Mouse (Mus musculus) adrenal gland (tissue): ENCODE data around the gene Spcs1.

Experiments used
- intact Hi-C: fragments of 180-260 bp; cut with DNase I; formaldehyde crosslinking; loops from one replicate; pipeline ENCODE4 v1.15.1; 2025
- long read RNA-seq, 2 experiments: library from polyadenylated mRNA; unstranded; transcript quantifications; one replicate each; pipeline ENCODE4 v2.0.0; 2020; ENCODE audit warnings: borderline replicate concordance in 1 of 2; ENCODE audit not compliant: insufficient replicate concordance in 1 of 2

Spcs1 gene
- long read RNA-seq, experiment 1, transcript Spcs1-204 (4 exons, 949 nt) = major isoform, 220 of 228 reads
- long read RNA-seq, experiment 1, partial matches to known transcripts = 1 of 228 reads
- long read RNA-seq, experiment 1, other reads (novel, unspliced or antisense) = 3 of 228 reads
- long read RNA-seq, experiment 2, transcript Spcs1-204 (4 exons, 949 nt) = major isoform, 251 of 270 reads
- long read RNA-seq, experiment 2, transcript Spcs1-207 (4 exons, 1,008 nt) = minor isoform, 7 of 270 reads
- long read RNA-seq, experiment 2, transcript Spcs1-202 (2 exons, 1,241 nt) = minor isoform, 5 of 270 reads
- long read RNA-seq, experiment 2, partial matches to known transcripts = 2 of 270 reads
- long read RNA-seq, experiment 2, other reads (novel, unspliced or antisense) = 3 of 270 reads

- intact Hi-C loops = no loop called here
Measured at GRCm38 (mm10) chr14:31001307-31002205, at the start of gene Spcs1, which contains the start of gene Glt8d1. Gene Spcs1 (minus strand): TSS chr14:31001672. Gene Glt8d1 (plus strand): TSS chr14:31001400.

- intact Hi-C loops = no loop called here
Measured at GRCm38 (mm10) chr14:31045817-31046216, 44.3 kb upstream of the Spcs1 start.

GRCm38 (mm10) chr14:31045296-31045695 lies 43.8 kb upstream of the Spcs1 start:
- intact Hi-C loops = no loop called here

- intact Hi-C loops = loop anchor here (10.0 kb wide), 1 partner anchor 169 kb away; no protein-coding TSS in a partner anchor
Measured at GRCm38 (mm10) chr14:31025785-31026184, 24.3 kb upstream of the Spcs1 start.

- intact Hi-C loops = loop anchor here (10.0 kb wide), 1 partner anchor 172 kb away; no protein-coding TSS in a partner anchor
Measured at GRCm38 (mm10) chr14:31022579-31022978, 21.1 kb upstream of the Spcs1 start.

- intact Hi-C loops = loop anchor here (10.0 kb wide), 1 partner anchor 175 kb away; no protein-coding TSS in a partner anchor
Measured at GRCm38 (mm10) chr14:31019331-31020205, 18.1 kb upstream of the Spcs1 start.

- intact Hi-C loops = no loop called here
Measured at GRCm38 (mm10) chr14:31018860-31019291, 17.4 kb upstream of the Spcs1 start, which contains the start of the genes Pbrm1 and Gnl3. Gene Pbrm1 (plus strand): TSS chr14:31019138. Gene Gnl3 (minus strand): TSS chr14:31019152.

- intact Hi-C loops = no loop called here
Measured at GRCm38 (mm10) chr14:31017854-31018253, 16.4 kb upstream of the Spcs1 start.

- intact Hi-C loops = no loop called here
Measured at GRCm38 (mm10) chr14:31016063-31016462, 14.6 kb upstream of the Spcs1 start.

GRCm38 (mm10) chr14:31013928-31014327 lies 12.5 kb upstream of the Spcs1 start:
- intact Hi-C loops = no loop called here

GRCm38 (mm10) chr14:31011588-31011987 lies 10.1 kb upstream of the Spcs1 start:
- intact Hi-C loops = no loop called here

GRCm38 (mm10) chr14:31006779-31007178 lies 5.3 kb upstream of the Spcs1 start:
- intact Hi-C loops = no loop called here

- intact Hi-C loops = no loop called here
Measured at GRCm38 (mm10) chr14:31004527-31004926, 3.1 kb upstream of the Spcs1 start.

GRCm38 (mm10) chr14:31000816-31001306 lies 611 bp downstream of the Spcs1 start:
- intact Hi-C loops = no loop called here

- intact Hi-C loops = no loop called here
Measured at GRCm38 (mm10) chr14:31000356-31000755, 1.1 kb downstream of the Spcs1 start.

- intact Hi-C loops = no loop called here
Measured at GRCm38 (mm10) chr14:30996417-30996816, 5.1 kb downstream of the Spcs1 start.

- intact Hi-C loops = no loop called here
Measured at GRCm38 (mm10) chr14:30976222-30976621, 25.2 kb downstream of the Spcs1 start.

GRCm38 (mm10) chr14:30974204-30974603 lies 27.3 kb downstream of the Spcs1 start:
- intact Hi-C loops = no loop called here

- intact Hi-C loops = no loop called here
Measured at GRCm38 (mm10) chr14:30960366-30960765, 41.1 kb downstream of the Spcs1 start.

- intact Hi-C loops = no loop called here
Measured at GRCm38 (mm10) chr14:30959031-30959430, 42.4 kb downstream of the Spcs1 start.
